Mouse (Mus musculus): ENCODE results near the gene Tmem87b. TPM values are rescaled to one million over a fixed set of nuclear protein-coding genes. Genes with fewer than 3 reads are reported as not detected.

Tmem87b gene
- polyA plus RNA-seq, 1 experiment = 1.1 TPM

DNA sequence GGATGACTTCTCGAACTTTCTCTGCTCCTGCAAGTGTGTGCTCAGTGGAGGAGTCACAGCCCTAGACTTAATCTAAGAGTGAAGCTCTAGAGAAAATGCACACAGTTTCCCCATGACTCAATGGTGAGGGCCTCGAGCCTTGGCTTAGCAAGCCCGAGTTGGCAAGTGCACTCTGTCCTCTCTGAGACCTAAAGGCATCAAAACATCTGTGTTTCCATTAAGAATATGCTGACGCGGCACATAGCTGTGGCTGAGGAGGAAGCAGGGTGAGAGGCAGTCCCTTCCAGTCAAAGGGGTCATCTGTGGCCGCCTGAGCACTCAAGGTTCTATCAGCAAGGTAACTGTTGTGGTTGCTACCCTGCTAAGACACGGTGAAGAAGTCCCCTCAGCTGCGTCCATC is 53.7 kb downstream of the Tmem87b start:
- H3K9me3 ChIP-seq = no peaks in the 10 kb centered on the region
- no peak overlapping the region for H3K4me3 ChIP-seq (replicated peaks)
- TF ChIP-seq FLI1 (IDR thresholded peaks at IDR 0.05; ENCODE audit: low read length) = no peak
- no peak for TF ChIP-seq GATA1 (IDR thresholded peaks at IDR 0.05; ENCODE audit: borderline replicate concordance, low read length)
- peaks cover 25% of the 10 kb centered on the region for H3K4me1 ChIP-seq
- H3K36me3 ChIP-seq (replicated peaks; ENCODE audit: low read length) = no peaks in the 10 kb centered on the region
- peaks cover 36% of the 10 kb centered on the region for H3K27me3 ChIP-seq (replicated peaks)

DNA sequence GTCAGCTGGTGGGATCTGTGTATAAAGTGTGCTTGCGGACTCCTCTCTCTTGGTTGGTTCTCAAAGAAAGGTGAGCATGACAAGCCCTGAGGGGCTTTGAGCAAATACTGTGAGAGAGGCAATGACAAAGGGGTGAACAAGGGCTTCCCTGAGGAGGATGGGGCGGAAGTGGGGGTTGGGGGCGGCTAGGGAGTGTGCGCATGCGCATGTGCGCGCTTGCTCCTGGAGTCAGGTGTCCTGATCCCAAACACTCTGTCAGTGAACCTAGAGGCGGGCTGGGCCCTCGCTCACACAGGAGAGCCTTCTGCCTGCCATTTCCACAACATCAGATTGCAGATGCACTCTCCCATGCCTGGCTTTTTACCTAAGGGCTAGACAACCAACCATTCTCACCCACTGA is 54.3 kb downstream of the Tmem87b start:
- Histone ChIP-seq H3K27me3 (replicated peaks) (peaks cover 38% of the 10 kb centered on the region), H3K4me3 (replicated peaks) (no peak overlapping the region)

DNA sequence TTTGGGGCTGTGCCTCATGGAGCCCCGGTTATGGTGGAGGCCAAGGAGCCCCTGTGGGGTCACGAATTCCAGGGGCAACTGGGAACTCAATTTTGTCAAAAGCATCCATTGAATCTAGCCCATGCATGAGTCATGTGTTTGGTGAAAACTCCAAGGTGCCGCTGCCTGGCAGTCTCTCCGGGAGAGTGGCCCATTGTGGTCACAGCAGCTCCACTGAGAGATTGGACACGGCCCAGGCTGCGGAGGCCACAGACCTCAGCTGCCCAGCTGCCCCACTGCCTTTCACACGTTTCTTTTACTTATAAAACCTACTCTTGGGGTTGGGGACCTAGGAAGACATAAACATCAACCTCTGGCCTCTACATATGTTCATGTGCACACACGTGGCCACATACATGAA is 57.6 kb downstream of the Tmem87b start:
- Histone ChIP-seq H3K4me3 (replicated peaks) (no peak overlapping the region), H3K27me3 (replicated peaks) (peaks cover 42% of the 10 kb centered on the region), H3K36me3 (replicated peaks; ENCODE audit: low read length) (no peaks in the 10 kb centered on the region), H3K9me3 (no peaks in the 10 kb centered on the region), H3K4me1 (peaks cover 19% of the 10 kb centered on the region)
- TF ChIP-seq FLI1 (IDR thresholded peaks at IDR 0.05; ENCODE audit: low read length) = no peak
- no peak for TF ChIP-seq GATA1 (IDR thresholded peaks at IDR 0.05; ENCODE audit: borderline replicate concordance, low read length)

More for the DNA sequence above, 54.3 kb downstream of the Tmem87b start:
- no peaks in the 10 kb centered on the region for H3K9me3 ChIP-seq
- H3K36me3 ChIP-seq (replicated peaks; ENCODE audit: low read length) = no peaks in the 10 kb centered on the region
- TF ChIP-seq FLI1 (IDR thresholded peaks at IDR 0.05; ENCODE audit: low read length) (no peak), GATA1 (IDR thresholded peaks at IDR 0.05; ENCODE audit: borderline replicate concordance, low read length) (no peak)
- H3K4me1 ChIP-seq = peaks cover 25% of the 10 kb centered on the region

DNA sequence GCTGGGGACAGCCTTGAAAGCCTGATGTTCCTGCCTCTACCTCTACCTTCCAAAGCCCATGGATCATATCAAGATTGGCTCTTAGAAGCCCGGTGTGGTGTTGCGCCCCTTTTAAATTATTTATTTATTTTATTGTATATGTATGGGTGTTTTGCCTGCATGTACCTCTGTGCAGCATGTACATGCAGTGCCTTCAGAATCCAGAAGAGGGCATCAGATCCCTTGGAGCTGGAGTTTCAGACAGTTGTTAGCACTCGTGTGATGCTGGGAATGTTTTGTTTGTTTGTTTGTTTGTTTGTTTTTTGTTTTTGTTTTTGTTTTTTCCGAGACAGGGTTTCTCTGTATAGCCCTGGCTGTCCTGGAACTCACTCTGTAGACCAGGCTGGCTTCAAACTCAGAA is 63.3 kb downstream of the Tmem87b start:
- Histone ChIP-seq H3K4me1 (no peaks in the 10 kb centered on the region), H3K4me3 (replicated peaks) (no peak overlapping the region), H3K27me3 (replicated peaks) (peaks cover 22% of the 10 kb centered on the region), H3K9me3 (no peaks in the 10 kb centered on the region), H3K36me3 (replicated peaks; ENCODE audit: low read length) (no peaks in the 10 kb centered on the region)
- no peak for TF ChIP-seq FLI1 (IDR thresholded peaks at IDR 0.05; ENCODE audit: low read length)
- TF ChIP-seq GATA1 (IDR thresholded peaks at IDR 0.05; ENCODE audit: borderline replicate concordance, low read length) = no peak

DNA sequence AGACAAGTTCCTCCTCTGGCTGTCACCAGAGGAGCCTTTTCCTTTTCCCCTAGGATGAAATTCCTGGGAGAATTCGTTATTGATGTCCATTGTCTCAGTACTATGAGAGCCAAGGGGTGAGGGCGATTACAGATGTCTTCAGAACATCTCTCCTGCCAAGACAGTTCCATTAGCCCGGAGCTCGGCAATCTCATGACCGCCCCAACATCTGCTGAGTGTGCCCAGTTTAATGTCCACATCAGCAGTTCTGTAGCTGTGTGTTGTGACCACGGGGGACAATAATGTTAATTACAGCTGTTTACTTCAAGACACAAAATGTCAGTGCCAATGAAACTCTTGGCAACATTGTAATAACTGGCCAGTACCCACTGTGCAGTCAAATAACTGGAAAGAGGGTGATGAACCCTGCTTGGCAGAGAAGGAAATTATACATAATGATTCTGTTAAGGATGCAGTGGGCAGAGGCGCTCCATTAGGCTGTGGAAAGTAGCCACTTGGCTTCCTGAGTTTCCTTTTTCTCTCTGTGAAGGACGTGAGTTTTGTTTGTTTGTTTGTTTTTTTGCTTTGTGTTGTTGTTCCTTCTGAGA is 67.4 kb downstream of the Tmem87b start:
- Histone ChIP-seq H3K4me1 (no peaks in the 10 kb centered on the region), H3K9me3 (no peaks in the 10 kb centered on the region)
- TF ChIP-seq GATA1 (IDR thresholded peaks at IDR 0.05; ENCODE audit: borderline replicate concordance, low read length) (no peak), FLI1 (IDR thresholded peaks at IDR 0.05; ENCODE audit: low read length) (no peak)

DNA sequence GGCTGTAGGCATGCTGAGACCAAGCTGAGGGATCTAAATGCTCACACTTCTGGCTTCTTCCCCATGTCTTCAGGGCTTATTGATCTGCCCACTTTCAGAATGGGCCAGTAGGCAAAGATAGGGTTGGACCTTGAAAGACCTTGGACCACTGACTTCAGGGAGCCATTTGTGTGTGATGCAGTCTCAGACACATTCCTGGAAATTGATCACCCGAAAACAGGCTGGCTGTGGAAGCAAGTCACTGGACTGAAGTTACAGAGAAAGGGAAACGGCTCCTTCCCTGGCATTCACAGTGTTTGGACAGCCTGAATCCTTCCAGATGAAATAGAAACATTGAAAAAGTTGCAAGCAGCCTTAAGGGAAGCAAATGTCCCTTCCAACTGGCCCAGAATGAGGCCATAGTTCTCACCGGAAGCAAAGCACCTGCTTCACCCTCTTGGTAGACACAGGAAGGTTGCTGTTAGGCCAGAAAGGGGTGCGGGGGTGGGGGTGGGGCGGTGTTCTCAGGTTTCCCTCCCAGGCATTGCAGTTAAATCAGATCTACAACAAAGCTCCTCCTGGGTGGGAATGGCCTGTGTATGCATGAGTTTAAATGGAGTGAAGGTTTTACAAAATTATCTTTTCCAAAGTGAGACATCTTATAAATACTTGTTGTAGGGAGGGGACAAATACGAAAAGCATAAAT is 70.1 kb downstream of the Tmem87b start:
- Histone ChIP-seq H3K36me3 (replicated peaks; ENCODE audit: low read length) (no peaks in the 10 kb centered on the region), H3K4me1 (peaks cover 4% of the 10 kb centered on the region), H3K27me3 (replicated peaks) (peaks cover 27% of the 10 kb centered on the region), H3K4me3 (replicated peaks) (no peak overlapping the region), H3K9me3 (peaks cover 13% of the 10 kb centered on the region; the same call in 1 of the 2 replicates)
- TF ChIP-seq FLI1 (IDR thresholded peaks at IDR 0.05; ENCODE audit: low read length) (no peak), GATA1 (IDR thresholded peaks at IDR 0.05; ENCODE audit: borderline replicate concordance, low read length) (no peak)

More for the DNA sequence above, 67.4 kb downstream of the Tmem87b start:
- Histone ChIP-seq H3K27me3 (replicated peaks) (peaks cover 21% of the 10 kb centered on the region), H3K4me3 (replicated peaks) (no peak overlapping the region), H3K36me3 (replicated peaks; ENCODE audit: low read length) (no peaks in the 10 kb centered on the region)

DNA sequence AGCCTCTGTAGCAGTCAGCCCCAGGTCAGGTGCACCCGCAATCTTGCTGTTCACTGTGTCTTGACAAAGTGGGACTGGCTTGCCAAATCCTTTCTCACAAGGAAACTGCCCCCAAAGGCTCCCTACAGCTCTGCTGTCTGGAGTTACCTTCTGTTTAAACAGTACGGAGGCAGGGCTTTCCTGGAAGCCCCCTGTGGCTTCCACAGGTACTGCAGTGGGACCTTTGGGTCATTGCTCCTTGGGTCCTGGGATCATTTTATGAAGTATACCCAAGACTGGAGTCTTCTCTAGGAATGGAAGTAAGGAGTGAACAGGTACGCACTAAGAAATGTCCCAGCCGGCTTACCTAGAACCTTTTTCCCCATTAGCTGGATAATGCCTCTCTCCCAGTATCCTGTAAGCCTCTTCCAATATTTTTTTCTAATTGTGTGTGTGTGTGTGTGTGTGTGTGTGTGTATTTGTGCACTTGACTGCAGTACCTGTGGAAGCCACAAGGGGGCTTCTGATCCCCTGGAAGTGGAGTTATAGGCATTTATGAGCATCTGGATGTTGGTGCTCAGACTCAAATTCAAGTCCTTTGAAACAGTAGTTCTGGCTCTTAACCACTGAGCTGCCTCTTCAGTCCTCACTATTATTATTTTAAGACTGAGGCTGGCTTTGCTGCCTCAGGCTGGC is 72.9 kb downstream of the Tmem87b start:
- Histone ChIP-seq H3K36me3 (replicated peaks; ENCODE audit: low read length) (no peaks in the 10 kb centered on the region), H3K9me3 (peaks cover 20% of the 10 kb centered on the region), H3K4me3 (replicated peaks) (no peak overlapping the region), H3K27me3 (replicated peaks) (peaks cover 39% of the 10 kb centered on the region), H3K4me1 (peaks cover 4% of the 10 kb centered on the region)
- TF ChIP-seq GATA1 (IDR thresholded peaks at IDR 0.05; ENCODE audit: borderline replicate concordance, low read length) (no peak), FLI1 (IDR thresholded peaks at IDR 0.05; ENCODE audit: low read length) (no peak)

DNA sequence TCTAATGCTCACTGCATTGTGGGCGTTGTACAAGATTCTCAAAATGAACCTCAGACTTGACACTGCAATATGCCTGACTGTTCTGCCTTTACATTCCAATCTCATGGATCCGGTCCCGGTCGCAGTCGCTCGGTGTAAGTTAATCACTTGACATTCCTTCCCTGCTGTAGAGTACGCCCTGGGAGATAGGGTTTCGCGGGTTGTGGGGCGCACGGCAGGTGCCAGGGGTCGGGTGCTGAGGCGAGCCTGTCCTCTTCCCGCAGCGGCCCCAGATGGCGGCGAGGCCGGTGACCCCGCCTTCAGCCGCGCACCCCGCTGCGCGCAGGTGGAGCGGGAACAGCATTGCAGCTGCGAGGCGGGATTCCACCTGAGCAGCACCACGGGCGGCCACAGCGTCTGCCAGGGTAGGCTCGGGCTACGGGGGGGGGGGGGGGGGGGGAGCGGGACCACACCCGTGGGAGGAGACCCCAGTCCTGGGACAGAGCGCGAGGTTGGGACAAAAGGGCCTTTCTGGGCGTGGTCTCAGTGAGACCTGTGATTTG is 74.3 kb downstream of the Tmem87b start:
- TF ChIP-seq FLI1 (IDR thresholded peaks at IDR 0.05; ENCODE audit: low read length) (no peak), GATA1 (IDR thresholded peaks at IDR 0.05; ENCODE audit: borderline replicate concordance, low read length) (no peak)
- Histone ChIP-seq H3K4me3 (replicated peaks) (peak overlapping the region; percentile 42), H3K27me3 (replicated peaks) (peaks cover 42% of the 10 kb centered on the region), H3K4me1 (peaks cover 4% of the 10 kb centered on the region), H3K36me3 (replicated peaks; ENCODE audit: low read length) (no peaks in the 10 kb centered on the region), H3K9me3 (peaks cover 20% of the 10 kb centered on the region)

DNA sequence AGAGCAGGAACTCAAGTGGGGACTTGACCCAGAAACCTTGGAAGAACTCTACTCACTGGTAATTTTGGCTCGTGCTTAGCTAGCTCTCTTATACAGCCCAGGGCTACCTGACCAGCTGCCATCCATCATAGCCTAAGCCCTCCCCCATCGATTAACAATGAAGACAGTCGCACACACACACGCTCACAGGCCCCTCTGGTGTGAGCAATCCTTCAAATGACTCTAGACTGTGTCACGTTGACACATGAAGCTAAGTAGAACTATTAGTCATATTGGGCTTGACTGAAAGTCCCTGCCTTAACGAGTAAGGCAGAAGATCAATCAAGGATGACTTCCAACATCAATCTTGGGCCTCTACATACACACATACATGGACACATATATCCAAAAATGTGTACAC is 84.9 kb downstream of the Tmem87b start:
- TF ChIP-seq GATA1 (IDR thresholded peaks at IDR 0.05; ENCODE audit: borderline replicate concordance, low read length) = no peak
- no peak for TF ChIP-seq FLI1 (IDR thresholded peaks at IDR 0.05; ENCODE audit: low read length)
- Histone ChIP-seq H3K4me3 (replicated peaks) (no peak overlapping the region), H3K9me3 (peaks cover 33% of the 10 kb centered on the region), H3K4me1 (no peaks in the 10 kb centered on the region), H3K27me3 (replicated peaks) (peaks cover 3% of the 10 kb centered on the region), H3K36me3 (replicated peaks; ENCODE audit: low read length) (no peaks in the 10 kb centered on the region)

DNA sequence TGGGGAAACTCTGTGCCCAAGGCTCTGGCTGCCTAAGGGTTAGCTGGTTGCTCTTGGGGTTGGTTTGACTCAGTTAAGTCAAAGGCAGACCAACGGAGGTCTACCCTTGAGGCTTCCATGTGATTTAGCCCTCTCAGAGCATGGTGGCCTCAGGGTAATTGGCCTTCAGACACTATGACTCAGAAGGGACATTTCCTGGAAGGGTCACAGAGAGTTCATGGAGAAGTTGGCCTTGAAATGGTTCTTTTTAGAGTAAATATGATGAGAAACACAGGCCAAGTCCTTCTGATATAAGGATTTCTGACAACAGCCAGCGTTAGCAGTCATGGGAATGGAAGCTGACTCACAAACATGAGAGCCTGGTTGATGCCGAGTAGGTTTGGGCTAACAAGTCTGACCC is 85.7 kb downstream of the Tmem87b start:
- Histone ChIP-seq H3K36me3 (replicated peaks; ENCODE audit: low read length) (no peaks in the 10 kb centered on the region), H3K4me1 (no peaks in the 10 kb centered on the region), H3K9me3 (peaks cover 33% of the 10 kb centered on the region), H3K27me3 (replicated peaks) (peaks cover 9% of the 10 kb centered on the region), H3K4me3 (replicated peaks) (no peak overlapping the region)
- TF ChIP-seq GATA1 (IDR thresholded peaks at IDR 0.05; ENCODE audit: borderline replicate concordance, low read length) (no peak), FLI1 (IDR thresholded peaks at IDR 0.05; ENCODE audit: low read length) (no peak)

Other genes starting within 250 kb of the Tmem87b start
- gene Spdye4c, start 226.9 kb upstream of the Tmem87b start, polyA plus RNA-seq (2012; ENCODE audit: insufficient read depth, low replicate concordance) = not detected in 2 replicates
- gene Anapc1, start 130.7 kb upstream of the Tmem87b start, polyA plus RNA-seq (2012; ENCODE audit: insufficient read depth, low replicate concordance) = 0.77 and 16.3 TPM in 2 replicates
- 1.3 TPM in 1 of 2 replicates, not detected in the other for gene Mertk, start 119.2 kb upstream of the Tmem87b start, polyA plus RNA-seq (2012; ENCODE audit: insufficient read depth, low replicate concordance)
- gene Fbln7, start 44.9 kb downstream of the Tmem87b start, polyA plus RNA-seq (2012; ENCODE audit: insufficient read depth, low replicate concordance) = not detected in 2 replicates
- 0.30 TPM in 1 of 2 replicates, not detected in the other for gene Zc3h8, start 126.0 kb downstream of the Tmem87b start, polyA plus RNA-seq (2012; ENCODE audit: insufficient read depth, low replicate concordance)
- 1.2 and 3.1 TPM in 2 replicates for gene Zc3h6, start 149.3 kb downstream of the Tmem87b start, polyA plus RNA-seq (2012; ENCODE audit: insufficient read depth, low replicate concordance)
- gene Gm10762, start 149.6 kb downstream of the Tmem87b start, polyA plus RNA-seq (2012; ENCODE audit: insufficient read depth, low replicate concordance) = 5.8 and 7.2 TPM in 2 replicates
- not detected in 2 replicates for gene Vinac1, start 230.1 kb downstream of the Tmem87b start, polyA plus RNA-seq (2012; ENCODE audit: insufficient read depth, low replicate concordance)
- 0.32 and 1.1 TPM in 2 replicates for gene Ttl, start 247.8 kb downstream of the Tmem87b start, polyA plus RNA-seq (2012; ENCODE audit: insufficient read depth, low replicate concordance)

All from megakaryocyte, embryonic 14.5 days (primary cell).